Mouse (Mus musculus) liver, postnatal 0 days (tissue): ENCODE results near the gene Serpina3m.

Experiments
- CTCF ChIP-seq: sonication (generic); IDR thresholded peaks from 2 replicates; pipeline ENCODE4 v1.5.1; 2016; ENCODE audit warnings: antibody characterized with exemption, low read depth
- EP300 ChIP-seq: IDR thresholded peaks from 2 replicates; pipeline ENCODE4 v1.6.1; 2016; ENCODE audit warnings: antibody characterized with exemption, low read depth, mild to moderate bottlenecking

DNA sequence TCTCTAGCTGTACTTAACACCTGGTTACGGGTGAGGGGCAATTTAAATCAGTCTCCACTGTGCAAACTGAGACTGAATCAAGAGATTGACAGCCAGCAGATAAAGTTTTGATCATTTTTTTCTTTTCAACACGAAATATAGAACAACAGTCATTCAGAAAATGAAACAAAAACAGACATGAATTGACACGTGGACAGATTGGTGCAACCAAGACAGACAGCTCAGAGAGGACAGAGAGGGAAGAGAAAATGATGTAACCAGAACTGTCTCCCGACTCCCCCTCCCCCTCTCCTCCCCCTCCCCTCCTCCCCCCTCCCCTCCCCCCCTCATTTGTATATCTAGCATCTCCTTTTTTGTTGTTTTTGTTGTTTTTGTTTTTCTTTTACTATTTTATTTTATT lies 48.4 kb upstream of the Serpina3m start:
- TF ChIP-seq CTCF = no peak
- no peak for TF ChIP-seq EP300
